In genomic region chr2:101828057-101828643, GRCm38 (mm10) we compare ENCODE assay signal across 8 mouse cellular contexts. TPM values are rescaled to one million over a fixed set of nuclear protein-coding genes. Genes with fewer than 3 reads are reported as not detected.
DNase-seq lines count a peak whose midpoint lies in the region; TF ChIP-seq lines count a peak whose summit lies in the region.
"Had no signal": no experiment of that assay in that cellular context is flagged by ENCODE, and none has a peak within 500 bp of the region (broad histone marks: within the 10 kb centered on the region; RNA-seq: fewer than 3 reads in every experiment).

No protein-coding gene starts in this region.

- peak; percentile 82 for TF ChIP-seq CTCF in layer of hippocampus, adult 2 months (conservative IDR thresholded peaks at IDR 0.05)

- no peak overlapping the region for H3K27ac ChIP-seq in layer of hippocampus, adult 2 months

- H3K4me3 ChIP-seq in layer of hippocampus, adult 2 months, result no peak overlapping the region

- DNase-seq in layer of hippocampus, adult 2 months (ENCODE audit: low spot score in 2 of 2), result no peak
- no peak for DNase-seq in layer of hippocampus, postnatal 36 days
- peak; percentile 22 for DNase-seq in Muller cell, postnatal 12 days (ENCODE audit: inconsistent ontology term)
- DNase-seq in embryo, embryonic 10.5 days (ENCODE audit: low spot score), result peak; percentile 75
- peak; percentile 33 for DNase-seq in mesoderm, embryonic 11.5 days (ENCODE audit: low read depth, low spot score)
- no peak for DNase-seq in testis, postnatal 10 days (ENCODE audit: low spot score)
- no peak for DNase-seq in layer of hippocampus, adult 9-11 months
- DNase-seq: thymus, adult 18-20 months had no signal

RNA-seq across cellular contexts. Expression of gene Prr5l, which starts 54.7 kb away (rescaled TPM):
- total RNA-seq in layer of hippocampus, adult 2 months (2021), result 1 to 10 TPM; 7.2 to 9.5 TPM
- total RNA-seq in layer of hippocampus, postnatal 36 days (2021), result 10 to 100 TPM in 1 of 2 experiments, 1 to 10 TPM in 1; 8.6 to 10.7 TPM

RNA-seq across cellular contexts. Expression of gene Commd9, which starts 57.9 kb away (rescaled TPM):
- 10 to 100 TPM; 32.8 to 39.3 TPM for total RNA-seq in layer of hippocampus, adult 2 months (2021)
- total RNA-seq in layer of hippocampus, postnatal 36 days (2021), result 10 to 100 TPM; 33.7 to 38.3 TPM

Comparison
In these comparisons a context has a peak if more than half of its experiments do, and no peak if none do; other contexts are left out.
1. DNase-seq: peak in Muller cell, postnatal 12 days (single experiment), embryo, embryonic 10.5 days (single experiment) and mesoderm, embryonic 11.5 days (single experiment); none in layer of hippocampus, adult 2 months (0 of 2), layer of hippocampus, postnatal 36 days (0 of 2), testis, postnatal 10 days (single experiment) and layer of hippocampus, adult 9-11 months (single experiment).